Mouse (Mus musculus) cerebellum, postnatal 36 days (tissue): ENCODE results near the gene Serpina16.

Experiments
- DNase-seq, 2 experiments: peaks; one replicate each; pipeline ENCODE4 v3.0.0; 2021 to 2022; ENCODE audit warnings: mixed read lengths in 2 of 2

Serpina16 gene

DNA sequence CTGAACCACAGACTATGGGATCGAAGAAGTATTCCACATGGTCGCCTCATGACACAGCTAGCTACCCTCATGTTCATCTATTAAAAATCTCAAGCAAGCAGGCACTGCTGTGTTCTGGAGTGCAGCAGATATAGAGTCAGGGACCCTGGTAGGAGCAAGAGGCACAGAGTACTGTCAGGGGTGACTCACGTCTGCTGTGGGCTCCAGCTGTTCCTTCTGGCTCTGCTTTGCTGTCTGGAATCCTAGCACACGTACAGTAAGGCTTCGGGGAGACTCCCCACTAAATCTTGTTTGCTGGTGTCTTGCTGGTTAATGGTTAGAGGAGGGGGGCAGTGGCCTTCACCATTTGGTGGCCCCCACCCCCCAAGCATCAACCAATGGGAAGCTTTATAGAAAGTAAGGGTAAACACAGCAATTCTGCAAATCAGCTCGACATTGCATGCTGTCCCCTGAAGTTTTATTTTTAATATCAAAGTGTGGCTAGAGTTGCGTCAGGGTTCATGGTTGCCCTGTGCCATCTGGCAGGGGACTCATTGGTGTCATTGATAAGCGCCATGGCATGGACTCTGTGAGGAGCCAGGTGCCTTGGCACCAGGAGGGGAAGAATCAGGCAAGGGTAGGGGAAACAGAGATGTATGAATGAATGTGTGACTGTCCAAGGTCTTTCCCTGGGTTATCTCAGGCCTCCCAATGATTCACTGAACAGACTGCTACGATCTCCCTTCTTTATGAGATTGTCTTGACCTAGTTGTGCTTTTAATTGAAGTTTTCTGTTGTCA, 18.9 kb downstream of the Serpina16 start, which contains the start of gene Serpina6:
Gene Serpina6, minus strand, starts transcription at position 365 of the 779 bp plus-strand sequence.
- no peak for DNase-seq

GRCm38 (mm10) chr12:103655123-103656044, 20.6 kb downstream of the Serpina16 start:
- no peak for DNase-seq

- DNase-seq: no peak
Measured at GRCm38 (mm10) chr12:103653836-103654235, 22.1 kb downstream of the Serpina16 start.

- DNase-seq: no peak
Measured at GRCm38 (mm10) chr12:103646314-103646713, 29.6 kb downstream of the Serpina16 start.

DNA sequence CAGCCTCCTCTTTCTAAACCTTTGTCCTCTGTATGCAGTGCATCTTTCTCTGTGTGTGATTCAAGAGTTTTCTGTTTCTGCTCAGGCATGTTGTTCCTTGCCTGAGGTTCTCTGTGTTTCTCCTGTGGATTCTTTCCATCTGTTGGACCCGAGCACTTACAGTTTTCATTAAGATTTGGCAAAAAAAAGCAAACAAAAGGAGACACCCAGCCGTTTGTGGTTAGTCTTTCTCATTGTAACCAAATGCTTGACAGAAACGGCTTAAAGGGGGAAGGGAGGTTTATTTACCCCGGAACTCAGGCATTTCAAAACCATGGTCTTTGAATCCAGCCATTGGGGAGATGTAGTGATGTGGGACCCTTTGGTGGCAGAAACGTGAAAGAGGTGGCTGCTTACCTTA, 31.3 kb downstream of the Serpina16 start:
- no peak for DNase-seq

- DNase-seq: no peak
Measured at GRCm38 (mm10) chr12:103643818-103644217, 32.1 kb downstream of the Serpina16 start.

DNA sequence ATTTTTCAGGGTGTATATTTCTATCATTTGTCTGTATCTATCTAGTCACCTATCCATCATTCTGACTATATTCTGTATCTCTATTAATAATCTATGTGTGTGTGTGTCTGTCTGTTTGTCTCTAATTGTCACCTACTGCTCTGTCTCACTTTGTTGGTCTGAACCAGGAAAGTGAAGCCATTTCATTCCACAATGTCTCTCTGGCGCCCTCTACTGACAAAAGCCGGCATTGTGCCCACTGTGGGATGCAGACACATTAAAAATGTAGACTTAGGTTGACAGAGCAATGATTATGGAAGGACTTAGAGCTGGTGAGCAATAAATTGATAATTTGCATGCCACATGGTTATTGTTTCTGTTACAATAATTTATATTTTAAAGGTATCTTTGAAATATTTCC, 32.6 kb downstream of the Serpina16 start:
- DNase-seq: peak; percentile 72 to 81

DNA sequence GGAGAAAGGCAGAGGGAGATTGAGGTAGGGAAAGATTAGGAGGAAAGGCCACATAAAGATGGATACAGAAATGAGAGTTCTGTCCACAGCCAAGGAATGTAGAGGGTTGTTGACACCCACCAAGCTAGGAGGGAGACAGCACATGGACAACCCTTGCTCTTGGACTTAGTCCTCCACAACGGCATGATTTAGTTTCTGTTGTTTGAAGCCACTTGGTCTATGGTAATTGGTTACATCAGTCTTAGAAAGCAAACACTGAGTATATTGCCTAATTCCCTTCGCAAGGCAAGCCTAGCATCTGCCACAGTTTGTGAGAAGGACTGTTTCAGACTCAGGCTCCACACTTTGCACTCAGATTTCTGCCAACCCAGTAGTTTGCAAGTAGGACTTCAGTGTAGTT, 40.1 kb downstream of the Serpina16 start:
- DNase-seq: no peak

- DNase-seq: no peak
Measured at GRCm38 (mm10) chr12:103634430-103634829, 41.5 kb downstream of the Serpina16 start.

- DNase-seq: no peak
Measured at GRCm38 (mm10) chr12:103631203-103631612, 44.7 kb downstream of the Serpina16 start, which contains the start of gene Serpina10. TSS of gene Serpina10 (minus strand) at chr12:103631444.
